Mouse (Mus musculus): ENCODE data around the gene Gjb4.

DNA sequence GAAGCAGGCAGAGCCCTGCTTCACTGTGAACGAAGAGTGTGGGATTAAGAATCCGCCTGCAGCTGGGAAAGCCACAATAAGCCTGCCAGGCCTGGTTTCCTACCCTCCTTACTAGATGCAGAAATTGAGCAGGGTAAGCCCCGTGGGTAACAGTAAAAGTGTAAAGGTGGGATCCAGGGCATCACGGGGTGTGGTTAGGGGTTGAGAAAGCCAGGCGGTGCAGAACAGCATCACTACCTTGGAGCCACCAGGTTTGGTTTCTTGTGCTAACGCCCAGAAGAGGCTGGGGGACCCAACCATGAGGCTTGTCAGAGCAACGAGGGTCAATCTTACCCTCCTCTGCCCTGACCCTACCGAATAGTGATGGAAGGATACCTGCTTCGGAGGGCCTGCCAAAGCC is 39.3 kb downstream of the Gjb4 start:
- no peak for TF ChIP-seq CTCF (IDR thresholded peaks at IDR 0.05)
- no peak for TF ChIP-seq EP300 (IDR thresholded peaks at IDR 0.05; ENCODE audit: insufficient read depth, low read depth, low read length)
- TF ChIP-seq POLR2A (IDR thresholded peaks at IDR 0.05; ENCODE audit: insufficient read depth, low read depth, low read length) = no peak
